ENCODE assay signal across 9 mouse cellular contexts in the genomic region with DNA sequence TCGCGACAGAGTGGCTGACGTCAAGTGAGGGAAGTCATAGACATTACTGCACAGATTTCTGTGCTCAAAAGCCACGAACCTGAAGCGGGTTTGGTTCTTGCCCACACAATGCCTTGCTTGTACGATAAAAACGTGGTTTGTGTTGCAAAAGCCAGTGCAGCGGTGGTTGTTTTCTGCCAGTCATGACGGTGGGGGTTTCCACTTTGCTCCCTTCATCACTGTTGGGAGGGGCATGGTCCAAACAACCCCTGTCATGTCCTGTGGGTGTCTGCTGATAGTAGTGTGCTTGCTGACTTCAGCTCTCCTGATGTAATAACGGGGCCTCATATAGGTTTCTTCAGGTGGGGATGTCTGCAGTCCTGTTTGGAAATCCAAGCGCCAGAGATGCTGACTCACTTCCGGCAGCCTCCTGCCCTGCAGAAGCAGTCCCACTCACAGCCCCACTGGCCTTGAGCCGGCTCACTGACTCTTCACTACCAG. TPM values are rescaled to one million over a fixed set of nuclear protein-coding genes. Genes with fewer than 3 reads are reported as not detected.
DNase-seq lines count a peak whose midpoint lies in the region; ATAC-seq and TF ChIP-seq lines count a peak whose summit lies in the region.
"Had no signal": no experiment of that assay in that cellular context is flagged by ENCODE, and none has a peak within 500 bp of the region (broad histone marks: within the 10 kb centered on the region; RNA-seq: fewer than 3 reads in every experiment).

No protein-coding gene starts in this region.

- no peak for ATAC-seq in neural tube, embryonic 15.5 days (ENCODE audit: low FRiP score)

- WGBS in neural tube, embryonic 15.5 days, result 79% methylated on average over 13 of the region's 13 CpGs

- no peaks in the 10 kb centered on the region for H3K9me3 ChIP-seq in MEL (replicated peaks; ENCODE audit: insufficient read depth, low read length)
- no peaks in the 10 kb centered on the region for H3K9me3 ChIP-seq in neural tube, embryonic 15.5 days (replicated peaks)
- H3K9me3 ChIP-seq: neural tube, embryonic 13.5 days had no signal

- H3K4me3 ChIP-seq in MEL (ENCODE audit: control insufficient read depth in 1 of 2, insufficient read depth in 1 of 2, low read depth in 2 of 2, low read length in 2 of 2), result peak overlapping the region; percentile 58 to 59
- H3K4me3 ChIP-seq in neural tube, embryonic 15.5 days (replicated peaks), result no peak overlapping the region
- H3K4me3 ChIP-seq: neural tube, embryonic 13.5 days had no signal

- peaks cover 15 to 38% of the 10 kb centered on the region in 2 experiments for H3K4me1 ChIP-seq in MEL (ENCODE audit: control insufficient read depth in 1 of 2, insufficient read depth in 2 of 2, low read length in 2 of 2)
- H3K4me1 ChIP-seq in neural tube, embryonic 15.5 days, result no peaks in the 10 kb centered on the region

- H3K27me3 ChIP-seq in MEL (ENCODE audit: control insufficient read depth in 1 of 2, insufficient read depth in 2 of 2, low read length in 2 of 2), result no peaks in the 10 kb centered on the region
- no peaks in the 10 kb centered on the region for H3K27me3 ChIP-seq in neural tube, embryonic 15.5 days (replicated peaks)
- H3K27me3 ChIP-seq: neural tube, embryonic 13.5 days had no signal

- no peak overlapping the region for H3K4me2 ChIP-seq in neural tube, embryonic 15.5 days
- H3K4me2 ChIP-seq: neural tube, embryonic 13.5 days had no signal

- peak overlapping the region; percentile 36 for H3K9ac ChIP-seq in MEL (ENCODE audit: control insufficient read depth, low read depth, low read length, poor library complexity, severe bottlenecking)
- no peak overlapping the region for H3K9ac ChIP-seq in neural tube, embryonic 15.5 days (replicated peaks)
- H3K9ac ChIP-seq: neural tube, embryonic 13.5 days had no signal

- H3K27ac ChIP-seq in MEL (ENCODE audit: control insufficient read depth, low read depth, low read length), result peak overlapping the region; percentile 55
- no peak overlapping the region for H3K27ac ChIP-seq in neural tube, embryonic 15.5 days (replicated peaks)
- H3K27ac ChIP-seq: neural tube, embryonic 13.5 days had no signal

- TF ChIP-seq CTCF in MEL (IDR thresholded peaks at IDR 0.05 in 2 of 3, conservative IDR thresholded peaks at IDR 0.05 in 1 of 3; ENCODE audit: control insufficient read depth in 1 of 3, insufficient read depth in 1 of 3, low read depth in 2 of 3, low read length in 3 of 3, poor library complexity in 1 of 3, severe bottlenecking in 1 of 3), result no peak

- TF ChIP-seq POLR2A in MEL (IDR thresholded peaks at IDR 0.05; ENCODE audit: control insufficient read depth in 1 of 2, insufficient read depth in 1 of 2, low read depth in 1 of 2, low read length in 2 of 2, poor library complexity in 1 of 2), result peak in 1 of 2 experiments; percentile 38; a peak in 1 of 4 replicates

- DNase-seq in 3134 (ENCODE audit: extremely low read depth, insufficient read length, low spot score), result peak; percentile 71
- DNase-seq in MEL (ENCODE audit: low read depth, low spot score), result peak; percentile 84
- peak; percentile 49 for DNase-seq in heart, adult 8-10 months (ENCODE audit: low spot score)
- peak; percentile 53 for DNase-seq in lung, postnatal 25 days (ENCODE audit: low spot score)
- DNase-seq in thymus, postnatal 10 days (ENCODE audit: low spot score in 2 of 2), result peak; percentile 32 to 53
- DNase-seq in gastrocnemius, postnatal 36 days, result no peak
- no peak for DNase-seq in adipocyte (ENCODE audit: low spot score)

- peaks cover 0 to 14% of the 10 kb centered on the region in 2 experiments; a peak in 2 of 4 replicates for H3K36me3 ChIP-seq in MEL (ENCODE audit: control insufficient read depth in 1 of 2, insufficient read depth in 2 of 2, low read length in 2 of 2)
- H3K36me3 ChIP-seq in neural tube, embryonic 15.5 days, result no peaks in the 10 kb centered on the region
- H3K36me3 ChIP-seq: neural tube, embryonic 13.5 days had no signal

- no peak for TF ChIP-seq RAD21 in MEL (IDR thresholded peaks at IDR 0.05; ENCODE audit: low read depth, low read length)

- intact Hi-C loops in gastrocnemius, postnatal 36 days (cut with DNase I), result no loop called here

- peak; percentile 23 to 39; a peak in 3 of 4 replicates for TF ChIP-seq EP300 in MEL (IDR thresholded peaks at IDR 0.05; ENCODE audit: low read depth in 1 of 2, low read length in 2 of 2)

- H3K79me2 ChIP-seq in MEL (ENCODE audit: control insufficient read depth, insufficient read depth, low read length, poor library complexity), result no peaks in the 10 kb centered on the region

TF ChIP-seq in MEL, 35 proteins besides CTCF, POLR2A, EP300 and RAD21:
- no peak for TF ChIP-seq JUND (IDR thresholded peaks at IDR 0.05; ENCODE audit: low read depth, low read length)
- TF ChIP-seq MYB (IDR thresholded peaks at IDR 0.05; ENCODE audit: low read depth, low read length), result 0 out of 2 replicates have a peak, but pooled peaks have one; percentile 51
- peak; percentile 62; the same call in 1 of the 2 replicates for TF ChIP-seq GABPA (IDR thresholded peaks at IDR 0.05; ENCODE audit: low read depth, low read length)
- TF ChIP-seq SIN3A (IDR thresholded peaks at IDR 0.05; ENCODE audit: low read length), result peak; percentile 64; the same call in 1 of the 2 replicates
- peak; percentile 28 for TF ChIP-seq TAL1 (IDR thresholded peaks at IDR 0.05; ENCODE audit: low read length)
- TF ChIP-seq MEF2A (IDR thresholded peaks at IDR 0.05; ENCODE audit: extremely low read depth, insufficient replicate concordance, low read depth, low read length, poor library complexity, severe bottlenecking), result no peak
- TF ChIP-seq CHD1 (IDR thresholded peaks at IDR 0.05; ENCODE audit: low read depth, low read length), result no peak
- no peak for TF ChIP-seq HCFC1 (IDR thresholded peaks at IDR 0.05; ENCODE audit: low read depth, low read length)
- TF ChIP-seq MAX (IDR thresholded peaks at IDR 0.05; ENCODE audit: low read length), result 0 out of 2 replicates have a peak, but pooled peaks have one; percentile 17
- no peak; the same call in 1 of the 2 replicates for TF ChIP-seq MXI1 (IDR thresholded peaks at IDR 0.05; ENCODE audit: low read depth, low read length)
- peak; percentile 90 for TF ChIP-seq RCOR1 (IDR thresholded peaks at IDR 0.05; ENCODE audit: low read depth, low read length)
- TF ChIP-seq TBP (IDR thresholded peaks at IDR 0.05; ENCODE audit: low read depth, low read length), result peak; percentile 49; the same call in 1 of the 2 replicates
TF ChIP-seq in MEL: peak in this region for 7.

RNA-seq across cellular contexts. Expression of gene Incenp, which starts 39.5 kb away (rescaled TPM):
- total RNA-seq in MEL (2012; rRNA removed), result 91.0 and 103 TPM in 2 replicates
- 100 to 1,000 TPM in 1 of 2 experiments, not detected in 1; 216 TPM for polyA plus RNA-seq in MEL (2012; ENCODE audit: insufficient read depth in 1 of 2, insufficient read length in 2 of 2, low read depth in 1 of 2, low replicate concordance in 2 of 2, missing spikeins in 1 of 2)
- total RNA-seq in heart, adult 8-10 months (2022), result 1 to 10 TPM; 5.0 to 7.0 (median 5.1) TPM
- total RNA-seq in gastrocnemius, postnatal 36 days (2021), result 1 to 10 TPM; 1.9 to 6.4 TPM
- polyA plus RNA-seq in neural tube, embryonic 15.5 days (2015; fragmentation: Nextera tagmentation; extraction: Ambion mirVana), result 21.8 and 45.8 TPM in 2 replicates

RNA-seq across cellular contexts. Expression of gene Fth1, which starts 41.5 kb away (rescaled TPM):
- total RNA-seq in MEL (2012; rRNA removed), result 444 and 518 TPM in 2 replicates
- 1,000 to 10,000 TPM; 2,118 to 2,175 TPM for polyA plus RNA-seq in MEL (2012; ENCODE audit: insufficient read depth in 1 of 2, insufficient read length in 2 of 2, low read depth in 1 of 2, low replicate concordance in 2 of 2, missing spikeins in 1 of 2)
- 1,000 to 10,000 TPM; 2,773 to 3,210 (median 2,950) TPM for total RNA-seq in heart, adult 8-10 months (2022)
- total RNA-seq in gastrocnemius, postnatal 36 days (2021), result 1,000 to 10,000 TPM; 1,946 to 2,068 TPM
- 1,798 and 1,858 TPM in 2 replicates for polyA plus RNA-seq in neural tube, embryonic 15.5 days (2015; fragmentation: Nextera tagmentation; extraction: Ambion mirVana)

Comparison
In these comparisons a context has a peak if more than half of its experiments do, and no peak if none do; other contexts are left out.
1. DNase-seq: peak in 3134 (single experiment), MEL (single experiment), heart, adult 8-10 months (single experiment), lung, postnatal 25 days (single experiment) and thymus, postnatal 10 days (2 of 2); none in gastrocnemius, postnatal 36 days (0 of 2) and adipocyte (single experiment).
2. RNA of gene Incenp, which starts 39.5 kb away (total RNA-seq): 91.0 to 103 TPM in MEL; 1.9 to 6.4 TPM in gastrocnemius, postnatal 36 days and 5.0 to 7.0 TPM in heart, adult 8-10 months; every median in the first group is over 10 times any median in the second.